Mouse (Mus musculus): Measurements from ENCODE around the gene Ccnq.
"Not testable (repeated sequence)": the region's sequence is repeated elsewhere in the genome, so short reads cannot be mapped to it uniquely, and the experiment has no call there.

The Ccnq gene

GRCm38 (mm10) chr11:78764304-78764703, 12.8 kb upstream of the Ccnq start:
- ATAC-seq (ENCODE audit: insufficient number of reproducible peaks, low FRiP score, low TSS enrichment), result no peak

GRCm38 (mm10) chr11:78762201-78762600, 10.7 kb upstream of the Ccnq start:
- no peak for ATAC-seq (ENCODE audit: insufficient number of reproducible peaks, low FRiP score, low TSS enrichment)

GRCm38 (mm10) chr11:78761086-78761485, 9.6 kb upstream of the Ccnq start:
- ATAC-seq (ENCODE audit: insufficient number of reproducible peaks, low FRiP score, low TSS enrichment), result no peak

- ATAC-seq (ENCODE audit: insufficient number of reproducible peaks, low FRiP score, low TSS enrichment), result no peak
Measured at GRCm38 (mm10) chr11:78755299-78755698, 3.8 kb upstream of the Ccnq start.

- not testable (repeated sequence) for ATAC-seq (ENCODE audit: insufficient number of reproducible peaks, low FRiP score, low TSS enrichment)
Measured at GRCm38 (mm10) chr11:78754177-78754576, 2.6 kb upstream of the Ccnq start.

GRCm38 (mm10) chr11:78753183-78753582, 1.7 kb upstream of the Ccnq start:
- no peak for ATAC-seq (ENCODE audit: insufficient number of reproducible peaks, low FRiP score, low TSS enrichment)

- ATAC-seq (ENCODE audit: insufficient number of reproducible peaks, low FRiP score, low TSS enrichment), result no peak
Measured at GRCm38 (mm10) chr11:78751843-78752203, 294 bp upstream of the Ccnq start.

GRCm38 (mm10) chr11:78746264-78746663, 5.3 kb downstream of the Ccnq start:
- ATAC-seq (ENCODE audit: insufficient number of reproducible peaks, low FRiP score, low TSS enrichment), result no peak

GRCm38 (mm10) chr11:78745475-78745874, 6.1 kb downstream of the Ccnq start:
- ATAC-seq (ENCODE audit: insufficient number of reproducible peaks, low FRiP score, low TSS enrichment), result no peak

GRCm38 (mm10) chr11:78742461-78742860, 9.1 kb downstream of the Ccnq start:
- no peak for ATAC-seq (ENCODE audit: insufficient number of reproducible peaks, low FRiP score, low TSS enrichment)

- no peak for ATAC-seq (ENCODE audit: insufficient number of reproducible peaks, low FRiP score, low TSS enrichment)
Measured at GRCm38 (mm10) chr11:78741958-78742357, 9.6 kb downstream of the Ccnq start.

- no peak for ATAC-seq (ENCODE audit: insufficient number of reproducible peaks, low FRiP score, low TSS enrichment)
Measured at GRCm38 (mm10) chr11:78739361-78739760, 12.2 kb downstream of the Ccnq start.

- no peak for ATAC-seq (ENCODE audit: insufficient number of reproducible peaks, low FRiP score, low TSS enrichment)
Measured at GRCm38 (mm10) chr11:78736877-78737408, 14.6 kb downstream of the Ccnq start.

- ATAC-seq (ENCODE audit: insufficient number of reproducible peaks, low FRiP score, low TSS enrichment), result no peak
Measured at GRCm38 (mm10) chr11:78735168-78735567, 16.4 kb downstream of the Ccnq start.

GRCm38 (mm10) chr11:78732619-78733018, 18.9 kb downstream of the Ccnq start:
- ATAC-seq (ENCODE audit: insufficient number of reproducible peaks, low FRiP score, low TSS enrichment), result no peak

GRCm38 (mm10) chr11:78730902-78731301, 20.6 kb downstream of the Ccnq start:
- no peak for ATAC-seq (ENCODE audit: insufficient number of reproducible peaks, low FRiP score, low TSS enrichment)

- ATAC-seq (ENCODE audit: insufficient number of reproducible peaks, low FRiP score, low TSS enrichment), result no peak
Measured at GRCm38 (mm10) chr11:78728041-78728440, 23.5 kb downstream of the Ccnq start.

GRCm38 (mm10) chr11:78726366-78726765, 25.2 kb downstream of the Ccnq start:
- no peak for ATAC-seq (ENCODE audit: insufficient number of reproducible peaks, low FRiP score, low TSS enrichment)

- ATAC-seq (ENCODE audit: insufficient number of reproducible peaks, low FRiP score, low TSS enrichment), result no peak
Measured at GRCm38 (mm10) chr11:78724792-78725191, 26.7 kb downstream of the Ccnq start.

GRCm38 (mm10) chr11:78721419-78721818, 30.1 kb downstream of the Ccnq start:
- ATAC-seq (ENCODE audit: insufficient number of reproducible peaks, low FRiP score, low TSS enrichment), result no peak

GRCm38 (mm10) chr11:78717655-78718054, 33.9 kb downstream of the Ccnq start:
- ATAC-seq (ENCODE audit: insufficient number of reproducible peaks, low FRiP score, low TSS enrichment), result no peak

GRCm38 (mm10) chr11:78708642-78709041, 42.9 kb downstream of the Ccnq start:
- no peak for ATAC-seq (ENCODE audit: insufficient number of reproducible peaks, low FRiP score, low TSS enrichment)

GRCm38 (mm10) chr11:78706026-78706425, 45.5 kb downstream of the Ccnq start:
- no peak for ATAC-seq (ENCODE audit: insufficient number of reproducible peaks, low FRiP score, low TSS enrichment)

All from cerebellum, adult (tissue).